Mouse (Mus musculus): ENCODE data around the gene Ccdc151. TPM values are rescaled to one million over a fixed set of nuclear protein-coding genes. Genes with fewer than 3 reads are reported as not detected.

The Ccdc151 gene
- total RNA-seq, 1 experiment from 2014 or later = not detected

Other genes with a start within 250 kb of the Ccdc151 start
- gene Spc24, start 242.3 kb downstream of the Ccdc151 start, total RNA-seq (2017) = 2.7 and 5.2 TPM in 2 replicates
- gene Kank2, start 203.9 kb downstream of the Ccdc151 start, total RNA-seq (2017) = 0.23 TPM in 1 of 2 replicates, not detected in the other
- gene Angptl8, start 167.1 kb downstream of the Ccdc151 start, total RNA-seq (2017) = not detected in 2 replicates
- gene Dock6, start 150.0 kb downstream of the Ccdc151 start, total RNA-seq (2017) = 1.2 and 3.3 TPM in 2 replicates
- 17.1 and 20.0 TPM in 2 replicates for gene Rab3d, start 84.4 kb downstream of the Ccdc151 start, total RNA-seq (2017)
- gene Ccdc159, start 75.2 kb downstream of the Ccdc151 start, total RNA-seq (2017) = not detected in 2 replicates
- gene Tmem205, start 75.1 kb downstream of the Ccdc151 start, total RNA-seq (2017) = 1.6 TPM in 1 of 2 replicates, not detected in the other
- 0.25 TPM in 1 of 2 replicates, not detected in the other for gene Plppr2, start 65.6 kb downstream of the Ccdc151 start, total RNA-seq (2017)
- gene Swsap1, start 46.9 kb downstream of the Ccdc151 start, total RNA-seq (2017) = 3.1 and 3.7 TPM in 2 replicates
- gene Epor, start 39.1 kb downstream of the Ccdc151 start, total RNA-seq (2017) = not detected in 2 replicates
- not detected in 2 replicates for gene Rgl3, start 13.2 kb downstream of the Ccdc151 start, total RNA-seq (2017)
- 37.1 and 40.3 TPM in 2 replicates for gene Prkcsh, start 172 bp upstream of the Ccdc151 start, total RNA-seq (2017)
- not detected in 2 replicates for gene Elavl3, start 49.4 kb upstream of the Ccdc151 start, total RNA-seq (2017)
- gene Gm49318, start 68.6 kb upstream of the Ccdc151 start, total RNA-seq (2017) = not detected in 2 replicates
- 13.5 and 18.5 TPM in 2 replicates for gene Zfp653, start 68.7 kb upstream of the Ccdc151 start, total RNA-seq (2017)
- 10.1 and 14.0 TPM in 2 replicates for gene Ecsit, start 82.8 kb upstream of the Ccdc151 start, total RNA-seq (2017)
- not detected in 2 replicates for gene Cnn1, start 96.6 kb upstream of the Ccdc151 start, total RNA-seq (2017)
- gene Elof1, start 114.5 kb upstream of the Ccdc151 start, total RNA-seq (2017) = 27.4 and 27.9 TPM in 2 replicates
- gene Acp5, start 133.1 kb upstream of the Ccdc151 start, total RNA-seq (2017) = 70.6 and 71.3 TPM in 2 replicates
- 13.0 and 16.6 TPM in 2 replicates for gene Pigyl, start 154.2 kb upstream of the Ccdc151 start, total RNA-seq (2017)
- gene Zfp872, start 185.5 kb upstream of the Ccdc151 start, total RNA-seq (2017) = not detected in 2 replicates
- 49.2 and 51.3 TPM in 2 replicates for gene Zfp809, start 223.1 kb upstream of the Ccdc151 start, total RNA-seq (2017)

Data from neutrophil, adult 5-6 weeks (primary cell).